Mouse (Mus musculus) ES-Bruce4 (cell line): ENCODE results near the gene Ehmt1. TPM values are rescaled to one million over a fixed set of nuclear protein-coding genes. Genes with fewer than 3 reads are reported as not detected.

ENCODE experiments used
- H3K27ac ChIP-seq: 2 replicates; pipeline ENCODE4 v1.5.1; 2012; ENCODE audit warnings: low read length, inconsistent platforms; ENCODE audit not compliant: insufficient read depth
- H3K27me3 ChIP-seq: 2 replicates; pipeline ENCODE4 v1.6.1; 2012; ENCODE audit warnings: mild to moderate bottlenecking, low read length, inconsistent platforms; ENCODE audit not compliant: control insufficient read depth, poor library complexity, insufficient read depth, severe bottlenecking
- H3K36me3 ChIP-seq: 2 replicates; pipeline ENCODE4 v1.6.1; 2012; ENCODE audit warnings: inconsistent platforms, mild to moderate bottlenecking, low read length, moderate library complexity; ENCODE audit not compliant: control insufficient read depth, poor library complexity, insufficient read depth, severe bottlenecking
- H3K4me1 ChIP-seq: one replicate; pipeline ENCODE4 v1.8.1; 2011; ENCODE audit warnings: low read length; ENCODE audit not compliant: control insufficient read depth, insufficient read depth
- H3K4me3 ChIP-seq: 2 replicates; pipeline ENCODE4 v1.5.1; 2011; ENCODE audit warnings: low read depth, mild to moderate bottlenecking, low read length
- H3K9ac ChIP-seq: 2 replicates; pipeline ENCODE4 v1.6.1; 2012; ENCODE audit warnings: low read depth, mild to moderate bottlenecking, inconsistent platforms; ENCODE audit not compliant: poor library complexity, severe bottlenecking
- H3K9me3 ChIP-seq: replicated peaks from 2 replicates; pipeline ENCODE4 v1.6.1; 2012; ENCODE audit warnings: mild to moderate bottlenecking, low read length, inconsistent platforms; ENCODE audit not compliant: control insufficient read depth, poor library complexity, insufficient read depth, severe bottlenecking
- CTCF ChIP-seq: IDR thresholded peaks from one replicate; pipeline ENCODE4 v1.8.1; 2011; ENCODE audit warnings: low read depth, low read length
- EP300 ChIP-seq: IDR thresholded peaks from 2 replicates; pipeline ENCODE4 v1.6.1; 2011; ENCODE audit warnings: low read depth, low read length; ENCODE audit not compliant: insufficient read depth
- POLR2A ChIP-seq: IDR thresholded peaks from one replicate; pipeline ENCODE4 v1.8.1; 2011; ENCODE audit warnings: low read length; ENCODE audit not compliant: insufficient read depth
- polyA plus RNA-seq: library from polyadenylated mRNA; stranded (reverse); fragments of >200 nt; gene quantifications from 2 replicates; pipeline ENCODE4 v1.2.4, GENCODE M21; 2011; ENCODE audit warnings: low read depth; ENCODE audit not compliant: missing spikeins, insufficient read depth, insufficient read length

The Ehmt1 gene
- polyA plus RNA-seq, 1 experiment: 94.1 TPM

DNA sequence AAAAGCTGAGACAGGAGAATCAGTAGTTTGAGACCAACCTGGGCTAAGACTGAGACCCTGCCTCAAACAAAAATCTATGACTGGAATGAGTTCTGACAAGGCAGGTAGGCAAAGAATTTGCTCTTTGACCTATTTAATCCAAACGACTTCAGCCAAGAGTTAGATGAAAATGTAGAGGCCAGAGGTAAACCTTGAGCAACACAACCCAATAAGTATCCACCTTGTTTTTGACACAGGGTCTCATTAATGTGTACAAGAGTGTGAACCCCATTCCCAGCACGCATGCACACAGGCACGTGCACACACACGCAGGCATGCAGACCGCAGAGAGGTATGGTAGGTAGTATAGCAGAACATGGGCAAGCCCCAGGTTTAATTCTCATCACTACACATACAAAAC is 27.1 kb downstream of the Ehmt1 start:
- H3K27me3 ChIP-seq: no peaks in the 10 kb centered on the region
- no peak overlapping the region for H3K4me3 ChIP-seq
- TF ChIP-seq EP300 (no peak), POLR2A (no peak), CTCF (no peak)
- no peaks in the 10 kb centered on the region for H3K9me3 ChIP-seq
- H3K9ac ChIP-seq: no peak overlapping the region
- peaks cover 2% of the 10 kb centered on the region for H3K4me1 ChIP-seq
- H3K27ac ChIP-seq: no peak overlapping the region
- no peaks in the 10 kb centered on the region for H3K36me3 ChIP-seq

- H3K4me3 ChIP-seq: no peak overlapping the region
- no peaks in the 10 kb centered on the region for H3K27me3 ChIP-seq
- peaks cover 2% of the 10 kb centered on the region for H3K4me1 ChIP-seq
- TF ChIP-seq EP300 (no peak), CTCF (no peak), POLR2A (no peak)
- no peak overlapping the region for H3K9ac ChIP-seq
- no peak overlapping the region for H3K27ac ChIP-seq
- no peaks in the 10 kb centered on the region for H3K9me3 ChIP-seq
- peaks cover 6% of the 10 kb centered on the region; the same call in 1 of the 2 replicates for H3K36me3 ChIP-seq
Measured at GRCm38 (mm10) chr2:24890541-24891447, 28.6 kb downstream of the Ehmt1 start.

GRCm38 (mm10) chr2:24888895-24889294 is 30.5 kb downstream of the Ehmt1 start:
- Histone ChIP-seq H3K9me3 (no peaks in the 10 kb centered on the region), H3K9ac (no peak overlapping the region), H3K36me3 (peaks cover 16% of the 10 kb centered on the region), H3K4me1 (peaks cover 2% of the 10 kb centered on the region), H3K27me3 (no peaks in the 10 kb centered on the region), H3K4me3 (no peak overlapping the region), H3K27ac (no peak overlapping the region)
- TF ChIP-seq EP300: no peak
- no peak for TF ChIP-seq POLR2A
- TF ChIP-seq CTCF: no peak

GRCm38 (mm10) chr2:24880686-24881085 is 38.7 kb downstream of the Ehmt1 start:
- no peaks in the 10 kb centered on the region for H3K9me3 ChIP-seq
- no peak overlapping the region for H3K4me3 ChIP-seq
- H3K9ac ChIP-seq: no peak overlapping the region
- peaks cover 31% of the 10 kb centered on the region for H3K36me3 ChIP-seq
- TF ChIP-seq CTCF: no peak
- TF ChIP-seq EP300: no peak
- no peak for TF ChIP-seq POLR2A
- H3K4me1 ChIP-seq: no peaks in the 10 kb centered on the region
- H3K27me3 ChIP-seq: no peaks in the 10 kb centered on the region
- H3K27ac ChIP-seq: no peak overlapping the region

GRCm38 (mm10) chr2:24870952-24871351 is 48.5 kb downstream of the Ehmt1 start:
- Histone ChIP-seq H3K9me3 (no peaks in the 10 kb centered on the region), H3K27me3 (no peaks in the 10 kb centered on the region), H3K4me1 (no peaks in the 10 kb centered on the region), H3K36me3 (peaks cover 17% of the 10 kb centered on the region), H3K9ac (no peak overlapping the region), H3K27ac (no peak overlapping the region), H3K4me3 (no peak overlapping the region)
- no peak for TF ChIP-seq POLR2A
- no peak for TF ChIP-seq CTCF
- no peak for TF ChIP-seq EP300

DNA sequence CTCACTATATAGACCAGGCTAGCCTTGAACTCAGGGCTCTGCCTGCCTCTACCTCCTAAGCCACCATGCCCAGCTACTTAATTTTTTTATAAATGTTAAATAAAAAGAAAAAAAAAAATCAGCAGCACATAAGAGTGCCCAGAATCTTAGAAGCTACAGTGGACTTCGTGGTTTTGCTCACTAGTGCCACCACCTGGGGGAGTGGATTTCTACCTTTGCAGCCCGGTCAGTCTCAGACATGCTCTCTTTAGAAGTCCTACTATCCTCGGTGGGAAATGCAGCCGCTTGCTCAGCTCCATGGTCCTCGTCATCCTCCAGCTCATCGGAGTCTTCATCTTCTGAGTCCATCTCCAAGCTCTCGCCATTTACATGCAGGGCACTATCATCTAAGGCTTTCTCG is 56.4 kb downstream of the Ehmt1 start:
- H3K4me3 ChIP-seq: no peak overlapping the region
- no peak overlapping the region for H3K27ac ChIP-seq
- H3K9ac ChIP-seq: no peak overlapping the region
- no peaks in the 10 kb centered on the region for H3K4me1 ChIP-seq
- no peaks in the 10 kb centered on the region for H3K9me3 ChIP-seq
- peaks cover 24% of the 10 kb centered on the region for H3K36me3 ChIP-seq
- TF ChIP-seq CTCF (peak; percentile 28), EP300 (no peak), POLR2A (no peak)
- no peaks in the 10 kb centered on the region for H3K27me3 ChIP-seq
